Mouse (Mus musculus) forebrain, embryonic 11.5 days (tissue): ENCODE data around the gene Dnaaf5. TPM values are rescaled to one million over a fixed set of nuclear protein-coding genes. Genes with fewer than 3 reads are reported as not detected.

ENCODE experiments used
- ATAC-seq: fragments of 200-750 bp; cut with Nextera tagmentation; replicated peaks from 2 replicates; pipeline ENCODE4 v1.8.0; 2017; ENCODE audit warnings: moderate TSS enrichment; ENCODE audit not compliant: low FRiP score
- DNase-seq: peaks from one replicate; pipeline ENCODE4 v3.0.0-alpha.2; 2017; ENCODE audit warnings: low spot score
- H3K27ac ChIP-seq: fragments of 300-500 bp; sonication (generic); 2 replicates; pipeline ENCODE4 v1.5.1; 2014; ENCODE audit warnings: low read depth, low read length
- H3K27me3 ChIP-seq: fragments of 300-500 bp; sonication (generic); 2 replicates; pipeline ENCODE4 v1.6.1; 2014; ENCODE audit warnings: mild to moderate bottlenecking, low read length, mixed read lengths; ENCODE audit not compliant: control insufficient read depth, insufficient read depth
- H3K36me3 ChIP-seq: fragments of 300-500 bp; sonication (generic); 2 replicates; pipeline ENCODE4 v1.6.1; 2014; ENCODE audit warnings: mild to moderate bottlenecking, low read length, moderate library complexity, mixed read lengths; ENCODE audit not compliant: control insufficient read depth, insufficient read depth
- H3K4me1 ChIP-seq: fragments of 300-500 bp; sonication (generic); replicated peaks from 2 replicates; pipeline ENCODE4 v1.6.1; 2014; ENCODE audit warnings: low read length, mixed read lengths; ENCODE audit not compliant: control insufficient read depth, insufficient read depth
- H3K4me2 ChIP-seq: fragments of 300-500 bp; sonication (generic); 2 replicates; pipeline ENCODE4 v1.6.1; 2014; ENCODE audit warnings: low read depth, mild to moderate bottlenecking, low read length, moderate library complexity, mixed read lengths; ENCODE audit not compliant: severe bottlenecking
- H3K4me3 ChIP-seq: fragments of 300-500 bp; sonication (generic); 2 replicates; pipeline ENCODE4 v1.5.1; 2014; ENCODE audit warnings: low read depth, low read length
- H3K9ac ChIP-seq: fragments of 300-500 bp; sonication (generic); 2 replicates; pipeline ENCODE4 v1.6.1; 2014; ENCODE audit warnings: low read length
- H3K9me3 ChIP-seq: fragments of 300-500 bp; sonication (generic); 2 replicates; pipeline ENCODE4 v1.6.1; 2016; ENCODE audit warnings: low read length, mixed read lengths; ENCODE audit not compliant: control insufficient read depth
- WGBS: fragments of 180-500 bp; shearing (Covaris S2); extraction: QIAGEN DNeasy Blood & Tissue Kit; methylation state at CpG from one replicate; pipeline ENCODE4 v1.1.7; 2014; 5-methylcytosine and 5-hydroxymethylcytosine counted together
- polyA plus RNA-seq: library from polyadenylated mRNA; unstranded; fragments of >200 nt; fragmentation: Nextera tagmentation; extraction: Ambion mirVana; gene quantifications from 2 replicates; pipeline ENCODE4 v1.2.1, GENCODE M21; 2014

Dnaaf5 gene
- 11.5 and 11.9 TPM in 2 replicates for polyA plus RNA-seq

DNA sequence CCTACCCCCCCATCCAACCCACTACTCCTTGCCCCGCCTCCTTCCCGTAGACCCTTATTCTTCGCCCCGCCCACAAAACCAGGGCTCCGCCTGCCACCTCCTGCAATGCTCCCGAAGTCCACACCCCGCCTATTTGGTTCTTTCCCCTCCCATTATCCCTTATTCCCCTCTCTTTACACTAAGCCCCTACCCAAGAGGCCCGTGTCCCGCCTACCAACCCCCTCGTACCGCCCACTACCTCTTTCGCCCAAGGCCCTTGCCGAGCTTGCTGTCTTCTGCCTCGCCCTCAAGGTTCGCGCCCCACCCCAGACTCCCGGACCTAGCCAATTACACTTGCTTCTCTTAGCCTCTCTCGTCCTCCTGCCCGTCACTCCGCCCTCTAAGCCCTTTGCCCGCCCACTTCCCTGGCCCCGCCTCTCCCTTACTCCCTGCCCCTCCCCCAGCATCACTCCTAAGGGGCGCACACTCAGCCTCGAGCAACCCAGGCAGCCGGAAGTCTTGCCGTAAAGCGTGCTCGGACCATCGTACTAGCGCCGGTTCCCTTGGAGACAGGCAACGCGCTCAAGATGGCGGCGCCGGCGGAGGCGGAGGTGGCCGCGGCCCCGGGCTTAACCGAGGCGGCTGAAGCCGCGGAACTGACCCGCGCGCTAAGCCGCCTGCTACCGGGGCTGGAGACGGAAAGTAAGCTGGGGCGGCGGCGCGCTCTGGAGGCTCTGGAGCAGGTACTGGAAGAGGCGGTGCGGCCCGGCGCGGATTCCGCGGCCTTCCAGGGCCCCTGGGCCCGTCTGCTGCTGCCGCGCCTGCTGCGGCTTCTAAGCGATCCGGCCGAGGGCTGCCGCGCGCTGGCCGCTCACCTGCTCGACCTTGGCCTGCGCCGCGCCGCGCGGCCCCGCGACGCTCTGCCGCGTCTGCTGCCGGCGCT lies at the start of gene Dnaaf5, which contains the start of gene Prkar1b:
TSS of gene Dnaaf5 (plus strand) at position 543 of the 922 bp plus-strand sequence.
TSS of gene Prkar1b (minus strand) at position 321 of the 922 bp plus-strand sequence.
- Histone ChIP-seq H3K4me2 (peak within 1 kb of the TSS; percentile 90), H3K9ac (peak within 1 kb of the TSS; percentile 73), H3K9me3 (no peaks in the 10 kb centered on the region), H3K36me3 (peaks cover 7% of the 10 kb centered on the region; the same call in 1 of the 2 replicates), H3K27ac (peak within 1 kb of the TSS; percentile 64), H3K4me3 (peak within 1 kb of the TSS; percentile 95), H3K4me1 (peaks cover 5% of the 10 kb centered on the region; the same call in 1 of the 2 replicates), H3K27me3 (no peaks in the 10 kb centered on the region)
- peak; percentile 100 for DNase-seq
- peak; percentile 96 for ATAC-seq
- 0% methylated on average over 82 of the region's 87 CpGs for WGBS

DNA sequence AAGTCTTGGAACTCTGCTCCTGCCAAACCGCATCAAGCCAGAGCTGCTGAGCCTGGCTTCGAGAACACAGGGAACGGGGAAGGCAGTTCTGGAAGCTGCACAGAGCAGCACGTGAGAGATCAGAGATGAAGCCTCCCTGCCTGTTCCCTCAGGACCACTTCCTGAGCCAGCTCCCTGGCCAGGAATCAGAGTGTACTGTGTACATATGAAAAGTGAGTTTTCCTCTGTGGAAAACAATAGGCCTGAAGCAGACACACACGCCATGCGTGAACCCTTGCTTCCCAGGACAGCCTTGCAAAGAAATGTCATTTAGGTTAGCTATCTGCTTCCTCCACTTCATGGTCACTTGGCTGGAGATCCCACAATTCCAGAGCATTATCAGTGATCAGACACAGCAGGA lies 48.2 kb upstream of the Dnaaf5 start:
- Histone ChIP-seq H3K4me2 (no peak overlapping the region), H3K4me3 (no peak overlapping the region), H3K27me3 (no peaks in the 10 kb centered on the region), H3K27ac (no peak overlapping the region), H3K36me3 (no peaks in the 10 kb centered on the region), H3K9ac (no peak overlapping the region), H3K4me1 (no peaks in the 10 kb centered on the region), H3K9me3 (no peaks in the 10 kb centered on the region)
- WGBS = 80% methylated on average over 6 of the region's 6 CpGs
- DNase-seq (no peak), ATAC-seq (no peak)

DNA sequence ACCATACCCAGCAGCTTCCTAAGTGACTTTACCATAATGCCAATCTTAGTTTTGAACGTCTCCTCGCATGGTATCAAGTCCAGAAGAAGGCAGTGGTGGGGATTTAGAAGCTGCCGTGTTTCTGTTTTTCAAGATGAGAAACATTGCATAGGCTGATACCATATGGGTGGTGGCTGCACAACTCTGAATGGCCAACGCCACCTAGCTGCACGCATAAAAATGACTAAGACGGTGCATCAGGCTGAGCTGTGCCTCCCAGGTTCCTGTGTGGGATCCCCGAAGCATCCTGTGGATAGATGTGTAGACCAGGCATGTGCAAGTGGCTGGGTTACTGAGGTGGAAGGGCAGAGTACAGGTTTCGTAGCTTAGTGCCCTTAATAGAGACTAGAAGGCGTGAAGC lies 42.2 kb upstream of the Dnaaf5 start:
- Histone ChIP-seq H3K4me2 (no peak overlapping the region), H3K9ac (no peak overlapping the region), H3K4me1 (no peaks in the 10 kb centered on the region), H3K4me3 (no peak overlapping the region), H3K27me3 (no peaks in the 10 kb centered on the region), H3K27ac (no peak overlapping the region), H3K9me3 (no peaks in the 10 kb centered on the region), H3K36me3 (no peaks in the 10 kb centered on the region)
- ATAC-seq (no peak), DNase-seq (no peak)
- 84% methylated on average over 9 of the region's 9 CpGs for WGBS

DNA sequence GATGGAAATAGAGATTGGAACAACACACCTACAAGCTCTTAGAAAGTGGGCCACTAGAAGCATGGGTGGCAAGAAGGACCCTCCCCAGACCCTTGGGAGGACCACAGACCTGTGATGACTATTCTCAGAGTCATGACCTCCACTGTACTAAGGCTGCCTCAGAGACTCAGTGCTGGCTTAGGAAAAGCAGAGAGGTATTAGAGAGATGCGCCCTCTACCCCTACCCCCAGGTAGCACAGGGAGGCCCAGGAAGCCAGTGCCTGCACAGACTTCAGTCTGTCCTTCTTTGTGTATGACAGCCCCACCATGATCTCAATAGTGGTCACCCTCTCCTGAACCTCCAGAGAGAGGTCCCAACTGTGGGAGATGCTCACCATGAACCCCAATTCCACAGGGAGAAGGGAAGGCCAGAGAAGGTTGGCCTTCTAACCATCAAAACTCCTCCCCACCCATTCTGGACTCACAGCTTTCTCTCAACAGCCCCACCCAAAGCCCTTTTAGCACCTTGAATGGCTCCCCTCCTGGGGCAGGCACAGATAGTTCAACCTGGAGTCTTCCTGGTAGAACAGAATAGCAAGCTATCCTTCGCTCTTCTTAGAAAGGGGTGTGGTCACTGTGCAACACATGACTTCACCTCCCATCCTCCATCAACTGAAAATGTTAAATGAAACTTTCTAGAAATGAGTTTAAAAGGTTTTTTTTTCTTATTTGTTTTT lies 39.7 kb upstream of the Dnaaf5 start:
- no peaks in the 10 kb centered on the region for H3K36me3 ChIP-seq
- no peak overlapping the region for H3K27ac ChIP-seq
- WGBS = 83% methylated on average over 2 of the region's 2 CpGs
- H3K4me2 ChIP-seq = no peak overlapping the region
- DNase-seq (no peak), ATAC-seq (no peak)
- no peaks in the 10 kb centered on the region for H3K9me3 ChIP-seq
- no peak overlapping the region for H3K9ac ChIP-seq
- no peaks in the 10 kb centered on the region for H3K4me1 ChIP-seq
- H3K27me3 ChIP-seq = no peaks in the 10 kb centered on the region
- no peak overlapping the region for H3K4me3 ChIP-seq

GRCm38 (mm10) chr5:139111991-139112390 lies 38.0 kb upstream of the Dnaaf5 start:
- WGBS = 80% methylated on average over 9 of the region's 9 CpGs
- ATAC-seq = no peak
- no peaks in the 10 kb centered on the region for H3K4me1 ChIP-seq

GRCm38 (mm10) chr5:139112418-139112817 lies 37.6 kb upstream of the Dnaaf5 start:
- Histone ChIP-seq H3K9me3 (no peaks in the 10 kb centered on the region), H3K4me1 (no peaks in the 10 kb centered on the region), H3K9ac (no peak overlapping the region), H3K4me3 (no peak overlapping the region), H3K27ac (no peak overlapping the region), H3K4me2 (no peak overlapping the region), H3K36me3 (no peaks in the 10 kb centered on the region), H3K27me3 (no peaks in the 10 kb centered on the region)
- ATAC-seq (no peak), DNase-seq (no peak)
- 83% methylated on average over 9 of the region's 9 CpGs for WGBS

More at GRCm38 (mm10) chr5:139111991-139112390, 38.0 kb upstream of the Dnaaf5 start:
- Histone ChIP-seq H3K9ac (no peak overlapping the region), H3K27ac (no peak overlapping the region), H3K27me3 (no peaks in the 10 kb centered on the region), H3K9me3 (no peaks in the 10 kb centered on the region), H3K4me3 (no peak overlapping the region), H3K4me2 (no peak overlapping the region), H3K36me3 (no peaks in the 10 kb centered on the region)
- no peak for DNase-seq

- H3K4me1 ChIP-seq = no peaks in the 10 kb centered on the region
- 92% methylated on average over 4 of the region's 4 CpGs for WGBS
- no peak for DNase-seq
- no peak for ATAC-seq
- H3K4me2 ChIP-seq = no peak overlapping the region
- no peak overlapping the region for H3K9ac ChIP-seq
- no peaks in the 10 kb centered on the region for H3K27me3 ChIP-seq
- H3K4me3 ChIP-seq = no peak overlapping the region
- H3K9me3 ChIP-seq = no peaks in the 10 kb centered on the region
- H3K36me3 ChIP-seq = no peaks in the 10 kb centered on the region
- H3K27ac ChIP-seq = no peak overlapping the region
These were observed 35.1 kb upstream of the Dnaaf5 start for GRCm38 (mm10) chr5:139114876-139115275.

GRCm38 (mm10) chr5:139115507-139115906 lies 34.5 kb upstream of the Dnaaf5 start:
- Histone ChIP-seq H3K4me2 (no peak overlapping the region), H3K4me3 (no peak overlapping the region), H3K4me1 (no peaks in the 10 kb centered on the region), H3K27ac (no peak overlapping the region), H3K9me3 (no peaks in the 10 kb centered on the region), H3K27me3 (no peaks in the 10 kb centered on the region), H3K9ac (no peak overlapping the region), H3K36me3 (no peaks in the 10 kb centered on the region)
- 92% methylated on average over 7 of the region's 7 CpGs for WGBS
- DNase-seq (no peak), ATAC-seq (no peak)
